Mouse (Mus musculus): ENCODE measurements around the gene Cdk15.

Gene Cdk15

GRCm38 (mm10) chr1:59321880-59322836 is 65.5 kb downstream of the Cdk15 start:
- DNase-seq (ENCODE audit: low read depth, low spot score): no peak

GRCm38 (mm10) chr1:59326854-59327395 is 70.2 kb downstream of the Cdk15 start:
- peak; percentile 51 for DNase-seq (ENCODE audit: low read depth, low spot score)

GRCm38 (mm10) chr1:59332737-59333385 is 76.2 kb downstream of the Cdk15 start:
- DNase-seq (ENCODE audit: low read depth, low spot score): peak; percentile 33

- DNase-seq (ENCODE audit: low read depth, low spot score): no peak
These were observed 76.7 kb downstream of the Cdk15 start for GRCm38 (mm10) chr1:59333386-59333759.

- peak; percentile 50 for DNase-seq (ENCODE audit: low read depth, low spot score)
These were observed 77.3 kb downstream of the Cdk15 start for GRCm38 (mm10) chr1:59333860-59334561.

- peak; percentile 27 for DNase-seq (ENCODE audit: low read depth, low spot score)
These were observed 77.8 kb downstream of the Cdk15 start for GRCm38 (mm10) chr1:59334562-59334890.

- no peak for DNase-seq (ENCODE audit: low read depth, low spot score)
These were observed 79.5 kb downstream of the Cdk15 start for GRCm38 (mm10) chr1:59336256-59336655.

- peak; percentile 67 for DNase-seq (ENCODE audit: low read depth, low spot score)
These were observed 84.3 kb downstream of the Cdk15 start for GRCm38 (mm10) chr1:59340814-59341588.

GRCm38 (mm10) chr1:59341697-59342096 is 85.0 kb downstream of the Cdk15 start:
- DNase-seq (ENCODE audit: low read depth, low spot score): no peak

- no peak for DNase-seq (ENCODE audit: low read depth, low spot score)
These were observed 85.4 kb downstream of the Cdk15 start for GRCm38 (mm10) chr1:59342146-59342545.

- no peak for DNase-seq (ENCODE audit: low read depth, low spot score)
These were observed 96.0 kb downstream of the Cdk15 start for GRCm38 (mm10) chr1:59352706-59353105.

GRCm38 (mm10) chr1:59355440-59355839 is 98.7 kb downstream of the Cdk15 start:
- DNase-seq (ENCODE audit: low read depth, low spot score): no peak

GRCm38 (mm10) chr1:59359136-59359535 is 102.4 kb downstream of the Cdk15 start:
- no peak for DNase-seq (ENCODE audit: low read depth, low spot score)

GRCm38 (mm10) chr1:59360834-59361233 is 104.1 kb downstream of the Cdk15 start:
- DNase-seq (ENCODE audit: low read depth, low spot score): no peak

GRCm38 (mm10) chr1:59361460-59361859 is 104.8 kb downstream of the Cdk15 start:
- DNase-seq (ENCODE audit: low read depth, low spot score): no peak

- no peak for DNase-seq (ENCODE audit: low read depth, low spot score)
These were observed 105.3 kb downstream of the Cdk15 start for GRCm38 (mm10) chr1:59361966-59362365.

GRCm38 (mm10) chr1:59364463-59365040 is 107.8 kb downstream of the Cdk15 start:
- DNase-seq (ENCODE audit: low read depth, low spot score): no peak

- DNase-seq (ENCODE audit: low read depth, low spot score): no peak
These were observed 111.4 kb downstream of the Cdk15 start for GRCm38 (mm10) chr1:59367928-59368648.

GRCm38 (mm10) chr1:59368649-59369319 is 112.1 kb downstream of the Cdk15 start:
- DNase-seq (ENCODE audit: low read depth, low spot score): no peak

- DNase-seq (ENCODE audit: low read depth, low spot score): no peak
These were observed 112.6 kb downstream of the Cdk15 start for GRCm38 (mm10) chr1:59369320-59369685.

Data from brain, adult 2 months (tissue).